Mouse (Mus musculus) common myeloid progenitor, adult 5-6 weeks (primary cell): ENCODE measurements around the gene Nbl1. TPM values are rescaled to one million over a fixed set of nuclear protein-coding genes. Genes with fewer than 3 reads are reported as not detected.
A peak's percentile ranks its signal among the peaks of the same experiment; 100 is the strongest.

ENCODE experiments used
- ATAC-seq: replicated peaks from 2 replicates; pipeline ENCODE4 v1.8.0; 2016; ENCODE audit warnings: low read depth, mild to moderate bottlenecking, moderate TSS enrichment, inconsistent platforms; ENCODE audit not compliant: poor library complexity, severe bottlenecking
- total RNA-seq: library from RNA; stranded (forward); fragments of 200-1000, 187-1606 nt; gene quantifications from 2 replicates; pipeline ENCODE4 v1.2.3, GENCODE M21; 2017

Nbl1 gene
- total RNA-seq, result 1.2 TPM in 1 of 2 replicates, not detected in the other

- no peak for ATAC-seq
These were observed at the start of gene Nbl1 for GRCm38 (mm10) chr4:139092356-139093195. TSS of gene Nbl1 (minus strand) at chr4:139092993.

DNA sequence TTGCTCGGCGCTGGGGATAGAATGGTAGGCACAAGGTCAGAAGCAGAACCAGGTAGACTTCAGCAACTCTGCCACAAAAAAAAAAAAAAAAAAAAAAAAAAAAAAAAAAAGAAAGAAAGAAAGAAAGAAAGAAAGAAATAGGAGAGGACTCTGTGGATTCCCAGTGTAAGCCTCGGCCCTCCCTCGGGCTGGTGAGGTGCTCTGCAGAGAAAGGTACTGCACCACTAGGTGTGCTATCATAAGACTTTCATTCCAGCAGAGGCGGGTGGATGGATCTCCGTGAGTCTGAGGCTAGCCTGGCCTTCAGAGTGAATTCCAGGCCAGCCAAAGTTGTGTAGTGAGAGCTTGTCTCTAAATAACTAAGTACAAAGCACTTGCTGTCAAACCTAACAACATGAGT, 49.0 kb upstream of the Nbl1 start:
- ATAC-seq, result 0 out of 2 replicates have a peak, but pooled peaks have one; percentile 47

GRCm38 (mm10) chr4:139140267-139140666, 47.5 kb upstream of the Nbl1 start:
- no peak for ATAC-seq

- no peak for ATAC-seq
These were observed 43.2 kb upstream of the Nbl1 start for GRCm38 (mm10) chr4:139136011-139136410.

DNA sequence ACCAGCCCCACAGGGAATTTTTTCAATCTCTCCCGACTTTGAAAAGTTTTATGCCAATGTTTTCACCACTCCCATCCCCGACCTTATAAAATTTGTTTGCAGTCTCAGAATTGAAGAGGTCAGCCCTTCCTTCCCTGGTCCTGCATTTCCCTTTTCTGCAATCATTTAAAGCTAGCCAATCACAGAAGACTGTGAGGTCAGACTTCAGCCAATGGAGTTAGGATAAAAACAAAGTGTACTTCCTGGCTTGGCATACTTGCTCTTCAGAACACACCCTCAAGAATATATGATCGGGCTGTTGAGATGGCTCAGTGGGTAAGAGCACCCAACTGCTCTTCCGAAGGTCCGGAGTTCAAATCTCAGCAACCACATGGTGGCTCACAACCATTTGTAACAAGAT, 40.3 kb upstream of the Nbl1 start:
- no peak for ATAC-seq

DNA sequence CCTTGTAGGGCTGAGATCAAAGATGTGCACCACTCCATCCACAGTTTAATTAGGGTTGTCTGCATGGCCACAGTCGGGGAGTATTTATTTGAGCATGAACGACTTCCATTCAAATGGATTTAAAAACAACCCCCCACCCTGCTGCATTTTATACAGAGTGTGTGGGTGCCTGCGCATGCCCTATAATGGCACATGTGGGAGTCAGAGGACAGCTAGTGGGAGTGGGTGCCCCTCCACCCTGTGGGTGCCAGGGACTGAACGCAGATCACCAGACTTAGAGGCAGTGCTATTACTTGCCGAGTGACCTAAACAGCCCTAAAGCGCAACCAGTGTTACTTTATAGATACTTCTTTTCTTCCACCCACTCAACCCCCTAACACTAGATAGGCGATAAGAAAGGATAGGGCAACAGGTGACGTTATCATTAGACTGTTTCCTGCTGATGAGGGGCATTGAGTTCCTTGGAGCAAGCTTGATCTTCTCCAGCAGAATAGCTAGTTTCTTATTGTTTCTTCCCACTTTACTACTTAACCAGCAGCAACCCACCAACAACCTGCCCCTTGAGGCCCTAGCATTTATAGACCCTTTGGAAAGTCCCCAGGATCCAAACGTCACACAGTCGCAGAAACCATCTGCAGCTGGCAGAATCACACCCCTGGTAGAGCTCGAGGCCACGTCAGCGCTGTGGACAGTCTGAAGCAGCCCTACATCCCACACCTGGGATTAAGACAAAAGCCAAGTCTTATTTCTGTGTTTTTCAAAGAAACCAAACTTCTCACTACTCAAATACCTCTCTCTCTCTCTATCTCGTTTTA, 39.3 kb upstream of the Nbl1 start:
- no peak for ATAC-seq

GRCm38 (mm10) chr4:139130701-139131549, 38.1 kb upstream of the Nbl1 start, which contains the start of gene Minos1:
TSS of gene Minos1 (minus strand) at chr4:139131113.
- ATAC-seq, result peak; percentile 97

DNA sequence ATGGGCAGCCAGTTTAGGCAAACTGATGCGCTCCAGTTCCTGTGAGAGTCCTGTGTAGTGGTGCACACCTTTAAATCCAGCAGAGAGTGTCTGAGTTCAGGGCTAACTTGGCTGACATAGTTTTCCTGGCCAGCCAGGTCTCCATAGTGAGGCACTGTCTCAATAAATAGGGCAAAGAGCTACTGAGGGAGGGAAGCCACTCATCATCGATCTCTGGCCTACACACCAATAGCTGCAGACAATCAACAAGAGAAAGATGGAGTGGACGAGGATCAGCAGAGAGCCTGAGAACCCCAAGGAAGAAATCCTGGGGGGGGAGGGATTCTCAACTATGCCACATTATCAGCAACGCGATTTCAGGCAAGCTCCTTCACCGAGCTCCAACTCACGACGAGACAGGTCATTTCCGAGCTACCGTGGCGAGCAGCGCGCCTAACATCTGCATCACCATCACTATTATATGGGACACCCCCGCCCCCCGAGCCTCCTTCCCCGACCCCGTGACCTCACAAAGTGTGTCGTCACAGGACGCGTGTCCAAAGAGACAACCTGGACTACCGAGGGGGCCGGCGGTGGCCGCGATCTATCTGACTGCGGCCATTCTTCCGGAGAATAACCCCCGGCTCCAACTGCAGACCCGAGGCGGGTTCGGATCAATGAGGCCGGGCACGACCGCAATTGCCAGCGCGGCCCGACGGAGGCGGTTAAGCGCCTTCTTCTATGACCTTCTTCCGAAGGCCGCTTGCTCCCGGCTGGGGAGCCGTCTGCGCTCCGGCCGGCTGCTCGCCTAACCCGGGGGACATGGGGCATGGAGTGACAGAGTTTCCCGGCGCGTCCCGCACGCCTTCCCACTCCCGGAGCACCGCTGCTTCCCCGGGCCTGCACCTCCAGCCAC, 37.3 kb upstream of the Nbl1 start:
- peak; percentile 30 for ATAC-seq

GRCm38 (mm10) chr4:139126475-139126874, 33.7 kb upstream of the Nbl1 start:
- no peak for ATAC-seq

DNA sequence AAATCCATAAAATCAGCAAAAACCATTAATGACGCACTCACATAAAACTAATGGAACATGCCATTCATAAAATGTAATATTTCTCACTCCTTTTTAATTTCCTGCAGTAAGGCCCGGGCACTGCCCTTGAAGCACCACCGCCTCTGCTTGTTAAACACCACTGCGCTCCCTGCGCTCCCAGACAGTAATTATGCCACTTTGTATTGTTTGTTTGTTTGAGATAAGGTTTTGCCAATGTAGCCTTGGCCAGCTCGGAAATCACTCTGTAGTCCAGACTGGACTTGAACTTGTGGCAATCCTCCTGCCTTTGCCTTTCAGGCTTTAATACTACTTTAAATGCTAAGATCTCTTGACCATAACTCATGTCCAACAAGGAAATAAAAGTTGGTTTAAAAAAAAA, 32.1 kb upstream of the Nbl1 start:
- no peak for ATAC-seq

- ATAC-seq, result no peak
These were observed 29.8 kb upstream of the Nbl1 start for GRCm38 (mm10) chr4:139122557-139122956.

GRCm38 (mm10) chr4:139120998-139121397, 28.2 kb upstream of the Nbl1 start:
- ATAC-seq, result peak; percentile 43

DNA sequence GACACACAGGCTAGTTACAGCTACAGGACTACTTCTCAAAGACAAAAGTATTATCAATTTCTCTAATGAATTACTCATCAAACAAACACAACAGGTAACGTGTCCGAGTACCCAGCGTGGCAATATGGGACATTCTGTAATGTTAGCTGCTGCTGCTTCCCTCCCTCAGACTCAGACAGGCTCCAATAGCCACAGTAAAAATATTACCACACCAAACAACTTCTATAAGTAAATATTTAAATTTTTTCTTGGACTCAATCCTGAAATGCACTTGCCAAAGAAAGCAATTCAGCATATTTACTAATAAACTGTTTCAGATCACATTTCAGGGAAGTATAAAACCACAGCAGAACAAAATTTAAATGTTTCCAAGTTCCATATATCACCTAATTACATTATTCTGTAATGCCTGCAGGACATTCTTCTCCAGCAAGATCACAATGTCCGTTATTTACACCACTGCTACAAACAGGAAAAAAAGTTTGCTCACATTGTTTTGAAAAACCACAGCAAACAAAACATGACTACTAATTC, 27.6 kb upstream of the Nbl1 start:
- no peak for ATAC-seq

DNA sequence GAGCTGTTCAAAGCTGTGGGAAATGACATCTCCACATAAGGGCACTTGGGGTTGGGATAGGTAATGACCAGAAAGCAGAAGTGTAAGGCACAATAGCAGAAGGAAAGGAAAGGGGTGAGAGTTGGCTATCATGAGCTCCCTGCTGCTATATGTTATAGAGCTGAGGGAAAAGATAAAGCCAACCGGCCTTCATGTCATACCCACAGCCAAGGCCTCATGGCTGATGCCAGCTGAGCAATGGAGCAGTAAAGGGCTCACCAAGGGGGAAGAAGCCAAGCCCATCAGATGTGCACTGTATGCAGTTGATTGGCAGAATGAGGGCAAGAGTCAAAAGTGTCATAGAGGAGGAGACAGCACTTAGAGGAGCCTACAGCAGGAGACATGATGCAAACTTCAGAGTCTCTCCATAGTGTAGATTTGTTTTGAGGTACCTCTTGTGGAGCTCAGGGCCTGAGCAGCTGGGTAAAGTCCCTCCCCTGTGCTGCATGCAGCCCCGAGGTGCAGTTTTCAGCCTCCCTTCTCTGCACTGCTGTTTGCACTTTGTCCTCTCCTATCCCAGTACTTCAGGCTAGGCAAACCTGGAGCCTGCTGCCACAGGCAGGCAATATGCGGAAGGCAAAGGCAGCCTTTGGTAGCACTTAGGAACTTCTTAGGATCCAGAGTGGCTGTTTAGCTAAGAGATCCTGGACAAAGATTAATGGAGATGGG, 23.7 kb upstream of the Nbl1 start:
- peak; percentile 93 for ATAC-seq

- no peak for ATAC-seq
These were observed 22.9 kb upstream of the Nbl1 start for GRCm38 (mm10) chr4:139115721-139116120.

DNA sequence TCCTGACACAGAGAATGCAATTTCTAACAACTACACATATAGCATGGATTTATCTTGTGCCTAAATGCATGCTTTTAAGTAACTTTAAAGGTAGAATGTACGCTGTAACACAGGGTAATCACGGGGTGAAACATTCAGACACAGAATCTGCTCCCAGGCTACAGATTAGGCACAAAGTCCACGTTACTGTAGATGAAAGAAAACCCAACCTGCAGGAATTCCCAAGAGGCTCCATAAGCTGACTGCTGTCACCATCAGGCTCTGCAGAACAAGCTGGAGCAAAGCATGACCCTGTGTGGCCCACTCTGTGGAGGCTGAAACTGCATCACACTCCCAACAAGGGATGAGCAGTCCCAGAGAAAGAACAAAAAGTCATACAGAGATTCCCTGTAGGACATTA, 19.7 kb upstream of the Nbl1 start:
- ATAC-seq, result no peak

- no peak for ATAC-seq
These were observed 18.6 kb upstream of the Nbl1 start for GRCm38 (mm10) chr4:139111421-139111820.

GRCm38 (mm10) chr4:139110858-139111257, 18.1 kb upstream of the Nbl1 start:
- peak; percentile 57; the same call in 1 of the 2 replicates for ATAC-seq
